Mouse (Mus musculus): ENCODE results near the gene Rad23b.
"Not testable (repeated sequence)": the region's sequence is repeated elsewhere in the genome, so short reads cannot be mapped to it uniquely, and the experiment has no call there.

Rad23b gene

GRCm38 (mm10) chr4:55349452-55350218 lies at the start of gene Rad23b:
Gene Rad23b, plus strand, starts transcription at chr4:55350043.
- peak; percentile 98 for DNase-seq (ENCODE audit: low spot score)

- DNase-seq (ENCODE audit: low spot score) = no peak
These were observed 45.7 kb upstream of the Rad23b start for GRCm38 (mm10) chr4:55304121-55304520.

- no peak for DNase-seq (ENCODE audit: low spot score)
These were observed 43.2 kb upstream of the Rad23b start for GRCm38 (mm10) chr4:55306636-55307035.

GRCm38 (mm10) chr4:55316726-55317125 lies 33.1 kb upstream of the Rad23b start:
- no peak for DNase-seq (ENCODE audit: low spot score)

- not testable (repeated sequence) for DNase-seq (ENCODE audit: low spot score)
These were observed 31.5 kb upstream of the Rad23b start for GRCm38 (mm10) chr4:55318350-55318749.

DNA sequence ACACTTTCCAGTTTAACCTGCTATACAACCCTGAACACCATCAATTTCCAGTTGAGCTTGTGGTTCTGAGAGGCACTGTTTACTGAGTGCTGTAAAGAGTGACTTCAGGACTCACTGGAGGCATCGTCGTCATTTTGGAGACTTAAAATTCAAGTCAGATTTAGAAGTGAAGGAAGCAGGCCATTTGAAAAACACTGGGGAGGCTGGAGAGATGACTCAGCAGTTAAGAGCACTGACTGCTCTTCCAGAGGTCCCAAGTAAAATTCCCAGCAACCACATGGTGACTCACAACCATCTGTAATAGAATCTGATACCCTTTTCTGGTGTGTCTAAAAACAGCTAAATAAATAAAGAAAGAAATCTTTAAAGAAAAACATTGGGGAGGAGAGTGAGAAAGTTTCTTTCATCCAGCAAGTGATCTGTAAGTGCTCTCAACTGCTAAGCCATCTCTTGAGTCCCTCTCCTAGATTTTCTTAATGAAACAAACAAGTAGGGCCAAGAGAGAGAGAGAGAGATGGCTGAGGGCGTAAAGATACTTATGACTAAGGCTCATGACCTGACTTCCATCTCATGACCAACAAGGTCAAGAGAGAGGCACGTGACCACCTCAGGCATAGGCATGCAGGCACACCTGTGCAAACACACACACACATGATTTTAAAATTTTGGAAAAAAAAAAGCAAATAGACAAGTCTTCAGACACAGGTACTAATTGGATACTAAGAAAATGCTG lies 23.9 kb upstream of the Rad23b start:
- no peak for DNase-seq (ENCODE audit: low spot score)

DNA sequence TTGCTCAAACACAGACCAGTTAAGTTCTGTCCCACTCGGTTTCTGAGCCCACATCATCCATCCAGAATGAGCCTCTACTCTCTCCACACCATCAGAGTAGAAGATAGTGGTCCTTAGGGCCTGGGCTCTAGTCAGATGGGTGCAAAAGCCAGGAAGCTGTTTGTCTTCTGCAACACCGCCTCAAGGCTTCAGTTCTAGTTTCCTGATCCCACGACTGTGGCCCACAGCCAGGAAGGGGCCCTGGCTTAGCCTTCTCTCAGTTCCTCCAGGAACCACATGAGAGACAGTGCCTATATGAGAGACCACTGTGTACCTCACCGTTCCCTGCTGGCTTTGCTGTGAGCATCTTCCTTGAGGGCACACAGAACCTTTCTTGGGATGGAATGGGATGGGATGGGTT lies 22.3 kb upstream of the Rad23b start:
- DNase-seq (ENCODE audit: low spot score) = no peak

- no peak for DNase-seq (ENCODE audit: low spot score)
These were observed 21.4 kb upstream of the Rad23b start for GRCm38 (mm10) chr4:55328471-55328870.

GRCm38 (mm10) chr4:55328928-55329327 lies 20.9 kb upstream of the Rad23b start:
- not testable (repeated sequence) for DNase-seq (ENCODE audit: low spot score)

GRCm38 (mm10) chr4:55329621-55330346 lies 20.1 kb upstream of the Rad23b start:
- DNase-seq (ENCODE audit: low spot score) = peak; percentile 14

DNA sequence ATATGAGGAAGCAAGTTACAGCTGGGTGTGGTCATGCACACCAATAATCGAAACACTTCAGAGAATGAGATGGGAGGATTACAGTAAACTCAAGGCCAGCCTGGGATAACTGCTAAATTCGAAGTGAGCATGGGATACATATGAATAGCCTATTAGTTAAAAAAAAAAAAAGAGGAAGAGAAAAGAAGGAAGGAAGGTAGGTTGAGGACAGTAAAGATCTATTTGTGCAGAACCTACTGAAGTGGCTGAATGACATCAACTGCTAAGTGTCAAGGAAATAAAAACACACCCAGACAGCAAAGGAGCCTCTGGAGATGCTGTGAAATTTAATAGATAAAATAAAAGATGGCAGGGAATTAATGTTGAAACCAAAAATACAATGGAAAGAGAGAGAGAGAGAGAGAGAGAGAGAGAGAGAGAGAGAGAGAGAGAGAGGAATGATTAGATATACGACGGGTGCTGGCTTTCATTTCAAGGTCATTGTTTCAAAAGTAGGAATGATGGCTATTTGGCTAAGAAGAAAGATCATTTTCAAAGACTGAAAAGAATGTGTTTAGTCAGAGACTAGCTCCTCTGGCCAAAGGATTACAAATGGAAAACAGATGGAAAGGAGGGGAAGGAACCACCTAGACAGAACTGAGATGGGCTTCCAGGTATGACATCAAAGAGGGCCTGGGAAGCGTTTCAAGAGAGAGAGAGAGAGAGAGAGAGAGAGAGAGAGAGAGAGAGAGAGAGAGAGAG lies 14.6 kb upstream of the Rad23b start:
- no peak for DNase-seq (ENCODE audit: low spot score)

DNA sequence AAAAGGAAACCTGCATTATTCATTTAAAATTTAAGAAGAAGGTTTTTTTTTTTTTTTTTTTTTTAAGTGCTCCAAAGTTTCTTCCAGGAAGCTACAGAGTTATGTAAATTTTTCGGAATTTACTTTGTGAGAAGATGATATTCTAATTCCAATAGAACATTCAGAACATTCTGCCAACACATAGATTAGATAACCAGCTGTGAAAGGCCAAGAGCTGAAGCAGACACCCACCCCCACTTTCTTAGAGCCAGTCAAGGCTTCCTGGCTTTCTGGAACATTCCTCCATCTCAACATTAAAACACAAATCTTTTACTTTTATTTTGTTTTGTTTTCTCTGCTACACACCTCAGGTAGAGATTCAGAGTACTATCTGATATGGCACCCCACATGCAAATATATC lies 10.9 kb upstream of the Rad23b start:
- no peak for DNase-seq (ENCODE audit: low spot score)

- DNase-seq (ENCODE audit: low spot score) = no peak
These were observed 10.5 kb upstream of the Rad23b start for GRCm38 (mm10) chr4:55339388-55339787.

DNA sequence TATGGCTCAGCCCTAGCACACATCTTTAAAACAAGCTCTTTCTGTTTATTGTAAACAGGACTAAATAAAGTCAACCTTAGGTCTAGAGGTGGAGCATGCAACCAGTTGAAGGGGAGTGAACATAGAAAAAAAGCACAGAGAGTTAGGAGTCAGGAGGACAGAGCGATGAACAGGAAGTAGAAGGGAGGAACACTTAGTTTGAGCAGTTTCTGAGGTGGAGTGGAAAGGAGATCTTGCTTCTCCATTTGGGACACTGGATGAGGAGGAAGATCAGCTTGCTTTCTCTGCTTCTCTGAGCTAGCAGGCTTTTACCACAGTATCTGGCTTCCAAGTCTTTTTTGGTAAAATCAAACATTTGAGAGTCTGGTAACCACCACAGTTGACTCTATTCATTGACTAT lies 8.0 kb upstream of the Rad23b start:
- DNase-seq (ENCODE audit: low spot score) = no peak

- DNase-seq (ENCODE audit: low spot score) = no peak
These were observed 7.2 kb upstream of the Rad23b start for GRCm38 (mm10) chr4:55342602-55343001.

DNA sequence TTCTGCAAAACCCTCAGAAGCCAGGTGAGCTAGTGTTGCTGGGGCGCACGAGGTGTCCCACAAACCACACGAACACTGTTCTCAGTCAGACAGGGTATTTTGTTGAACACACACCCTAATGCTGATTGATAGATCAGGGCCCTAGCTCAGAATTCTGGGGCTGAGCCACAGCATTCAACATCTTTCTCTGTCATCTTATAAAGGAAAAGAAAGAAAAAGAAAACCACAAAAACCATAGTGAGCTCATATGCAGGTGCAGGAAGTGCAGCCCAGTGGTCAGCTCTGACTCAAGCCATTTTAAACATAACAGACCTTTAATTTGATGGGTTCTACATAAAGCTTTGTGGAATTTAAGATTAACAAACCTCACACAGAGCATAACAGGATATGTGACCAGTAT lies 6.6 kb upstream of the Rad23b start:
- DNase-seq (ENCODE audit: low spot score) = no peak

- no peak for DNase-seq (ENCODE audit: low spot score)
These were observed 938 bp upstream of the Rad23b start for GRCm38 (mm10) chr4:55348759-55349451.

- DNase-seq (ENCODE audit: low spot score) = peak; percentile 68
These were observed 532 bp downstream of the Rad23b start for GRCm38 (mm10) chr4:55350219-55350931.

- no peak for DNase-seq (ENCODE audit: low spot score)
These were observed 1.2 kb downstream of the Rad23b start for GRCm38 (mm10) chr4:55351037-55351436.

- DNase-seq (ENCODE audit: low spot score) = no peak
These were observed 2.0 kb downstream of the Rad23b start for GRCm38 (mm10) chr4:55351860-55352259.

GRCm38 (mm10) chr4:55354038-55354437 lies 4.2 kb downstream of the Rad23b start:
- DNase-seq (ENCODE audit: low spot score) = no peak

Data from embryo, embryonic 10.5 days (tissue).